Mouse (Mus musculus) kidney, embryonic 15.5 days (tissue): ENCODE measurements around the gene Acads. TPM values are rescaled to one million over a fixed set of nuclear protein-coding genes. Genes with fewer than 3 reads are reported as not detected.
"Not testable (repeated sequence)": the region's sequence is repeated elsewhere in the genome, so short reads cannot be mapped to it uniquely, and the experiment has no call there.

Experiments
- ATAC-seq: fragments of 200-750 bp; cut with Nextera tagmentation; replicated peaks from 2 replicates; pipeline ENCODE4 v1.8.0; 2017; ENCODE audit warnings: moderate TSS enrichment; ENCODE audit not compliant: low FRiP score
- H3K27ac ChIP-seq: fragments of 300-500 bp; sonication (generic); 2 replicates; pipeline ENCODE4 v1.5.1; 2015; ENCODE audit warnings: mild to moderate bottlenecking, inconsistent platforms
- H3K27me3 ChIP-seq: fragments of 300-500 bp; sonication (generic); 2 replicates; pipeline ENCODE4 v1.6.1; 2015; ENCODE audit warnings: inconsistent platforms
- H3K36me3 ChIP-seq: fragments of 300-500 bp; sonication (generic); 2 replicates; pipeline ENCODE4 v1.6.1; 2015; ENCODE audit warnings: inconsistent platforms
- H3K4me1 ChIP-seq: fragments of 300-500 bp; sonication (generic); 2 replicates; pipeline ENCODE4 v1.6.1; 2015; ENCODE audit warnings: inconsistent platforms
- H3K4me2 ChIP-seq: fragments of 300-500 bp; sonication (generic); 2 replicates; pipeline ENCODE4 v1.6.1; 2015; ENCODE audit warnings: moderate library complexity, mild to moderate bottlenecking, inconsistent platforms
- H3K4me3 ChIP-seq: fragments of 300-500 bp; sonication (generic); replicated peaks from 2 replicates; pipeline ENCODE4 v1.5.1; 2015; ENCODE audit warnings: mild to moderate bottlenecking, inconsistent platforms
- H3K9ac ChIP-seq: fragments of 300-500 bp; sonication (generic); 2 replicates; pipeline ENCODE4 v1.6.1; 2015; ENCODE audit warnings: mild to moderate bottlenecking, inconsistent platforms
- H3K9me3 ChIP-seq: fragments of 300-500 bp; sonication (generic); replicated peaks from 2 replicates; pipeline ENCODE4 v1.6.1; 2016; ENCODE audit warnings: inconsistent platforms
- WGBS: fragments of 180-500 bp; shearing (Covaris S2); methylation state at CpG from one replicate; pipeline ENCODE4 v1.1.7; 2015; ENCODE audit warnings: mixed read lengths; 5-methylcytosine and 5-hydroxymethylcytosine counted together
- polyA plus RNA-seq: library from polyadenylated mRNA; unstranded; fragments of >200 nt; fragmentation: Nextera tagmentation; extraction: Ambion mirVana; gene quantifications from 2 replicates; pipeline ENCODE4 v1.2.1, GENCODE M21; 2015

Acads gene
- polyA plus RNA-seq, 1 experiment from 2014 or later: 94.7 TPM

DNA sequence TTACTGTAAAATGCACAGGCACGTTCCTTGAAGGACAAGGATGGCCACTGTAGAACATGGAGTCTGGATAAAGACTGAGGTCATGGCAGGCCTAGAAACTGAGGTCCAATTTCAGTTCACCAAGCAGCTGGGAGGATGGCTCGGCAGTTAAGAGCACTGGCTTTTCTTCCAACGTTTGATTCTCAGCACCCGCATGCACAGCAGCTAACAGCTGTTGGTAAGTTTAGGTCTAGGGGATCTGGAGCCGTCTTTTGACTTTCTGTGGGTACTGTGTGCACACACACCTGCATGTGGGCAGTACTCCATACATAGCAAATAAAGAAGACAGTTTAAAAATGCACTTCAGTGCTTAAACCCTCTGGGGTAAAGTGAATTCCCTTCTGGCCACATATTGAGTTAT, 37.5 kb downstream of the Acads start:
- 0 out of 2 replicates have a peak, but pooled peaks cover 2% of the 10 kb centered on the region for H3K4me1 ChIP-seq
- H3K36me3 ChIP-seq: peaks cover 71% of the 10 kb centered on the region
- WGBS: 79% methylated on average over 5 of the region's 5 CpGs

GRCm38 (mm10) chr5:115076144-115076901, 42.8 kb downstream of the Acads start:
- H3K4me3 ChIP-seq: no peak overlapping the region
- peaks cover 33% of the 10 kb centered on the region for H3K4me1 ChIP-seq
- no peaks in the 10 kb centered on the region for H3K27me3 ChIP-seq
- no peak; the same call in 1 of the 2 replicates for ATAC-seq
- H3K36me3 ChIP-seq: peaks cover 41% of the 10 kb centered on the region
- H3K27ac ChIP-seq: no peak overlapping the region
- H3K9me3 ChIP-seq: no peaks in the 10 kb centered on the region
- 58% methylated on average over 5 of the region's 5 CpGs for WGBS
- no peak overlapping the region for H3K4me2 ChIP-seq
- no peak overlapping the region for H3K9ac ChIP-seq

More for the DNA sequence above, 37.5 kb downstream of the Acads start:
- no peak overlapping the region for H3K9ac ChIP-seq
- no peak overlapping the region for H3K4me3 ChIP-seq
- H3K27ac ChIP-seq: peak overlapping the region; percentile 56; the same call in 1 of the 2 replicates
- no peak for ATAC-seq
- H3K27me3 ChIP-seq: no peaks in the 10 kb centered on the region
- H3K9me3 ChIP-seq: no peaks in the 10 kb centered on the region
- no peak overlapping the region for H3K4me2 ChIP-seq

GRCm38 (mm10) chr5:115074749-115075148, 44.4 kb downstream of the Acads start:
- no peak for ATAC-seq
- no peaks in the 10 kb centered on the region for H3K27me3 ChIP-seq
- no peaks in the 10 kb centered on the region for H3K9me3 ChIP-seq
- H3K27ac ChIP-seq: no peak overlapping the region
- H3K9ac ChIP-seq: no peak overlapping the region
- H3K4me3 ChIP-seq: no peak overlapping the region
- WGBS: 58% methylated on average over 4 of the region's 4 CpGs
- H3K4me1 ChIP-seq: peaks cover 46% of the 10 kb centered on the region
- H3K4me2 ChIP-seq: no peak overlapping the region
- peaks cover 33% of the 10 kb centered on the region; the same call in 1 of the 2 replicates for H3K36me3 ChIP-seq

DNA sequence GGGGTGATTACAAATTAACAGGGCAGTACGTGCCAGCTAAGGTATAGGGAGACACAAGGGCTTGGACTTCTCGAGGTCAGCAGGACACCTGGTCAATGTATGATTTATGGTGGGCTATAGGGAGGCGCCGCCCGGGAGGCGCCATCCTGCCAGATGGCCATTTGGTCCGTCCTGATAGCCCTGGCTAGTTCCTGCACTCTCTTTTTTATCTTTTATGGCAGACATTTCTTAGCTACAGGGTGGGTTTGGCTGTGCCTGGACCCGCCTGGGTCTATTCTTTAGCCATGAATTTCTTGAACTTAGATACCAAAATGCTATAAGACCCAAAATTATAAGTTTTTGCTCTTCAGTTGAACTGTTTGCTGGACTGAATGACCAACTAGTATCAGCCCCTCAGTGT, 45.8 kb downstream of the Acads start:
- H3K27me3 ChIP-seq, H3K9ac ChIP-seq, ATAC-seq, H3K9me3 ChIP-seq, H3K4me3 ChIP-seq: not testable (repeated sequence)
- Histone ChIP-seq H3K4me1 (peaks cover 49% of the 10 kb centered on the region), H3K27ac (peak overlapping the region; percentile 78; the same call in 1 of the 2 replicates), H3K36me3 (peaks cover 29% of the 10 kb centered on the region; the same call in 1 of the 2 replicates), H3K4me2 (0 out of 2 replicates have a peak overlapping the region, but pooled peaks have one; percentile 16)
- WGBS: 13% methylated on average over 8 of the region's 8 CpGs

DNA sequence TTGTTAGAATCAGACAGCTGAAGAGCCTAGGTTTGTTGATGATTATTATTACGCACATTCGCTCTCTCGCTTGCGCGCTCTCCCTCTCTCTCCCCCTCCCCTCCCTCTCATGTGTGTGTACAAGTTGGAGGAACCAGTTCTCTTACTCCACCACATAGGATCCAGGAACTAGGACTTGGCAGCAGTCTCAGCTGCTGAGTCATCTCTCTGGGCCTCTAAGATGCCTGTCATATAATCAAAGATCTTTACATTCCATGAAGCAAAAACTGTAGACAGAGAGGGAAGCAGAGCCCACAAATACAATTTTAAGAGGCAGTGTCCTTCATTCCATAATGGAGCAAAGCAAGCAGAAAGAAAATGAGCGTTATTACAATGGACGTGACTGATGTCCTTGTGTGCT, 47.0 kb downstream of the Acads start:
- no peaks in the 10 kb centered on the region for H3K27me3 ChIP-seq
- ATAC-seq: 0 out of 2 replicates have a peak, but pooled peaks have one; percentile 41

DNA sequence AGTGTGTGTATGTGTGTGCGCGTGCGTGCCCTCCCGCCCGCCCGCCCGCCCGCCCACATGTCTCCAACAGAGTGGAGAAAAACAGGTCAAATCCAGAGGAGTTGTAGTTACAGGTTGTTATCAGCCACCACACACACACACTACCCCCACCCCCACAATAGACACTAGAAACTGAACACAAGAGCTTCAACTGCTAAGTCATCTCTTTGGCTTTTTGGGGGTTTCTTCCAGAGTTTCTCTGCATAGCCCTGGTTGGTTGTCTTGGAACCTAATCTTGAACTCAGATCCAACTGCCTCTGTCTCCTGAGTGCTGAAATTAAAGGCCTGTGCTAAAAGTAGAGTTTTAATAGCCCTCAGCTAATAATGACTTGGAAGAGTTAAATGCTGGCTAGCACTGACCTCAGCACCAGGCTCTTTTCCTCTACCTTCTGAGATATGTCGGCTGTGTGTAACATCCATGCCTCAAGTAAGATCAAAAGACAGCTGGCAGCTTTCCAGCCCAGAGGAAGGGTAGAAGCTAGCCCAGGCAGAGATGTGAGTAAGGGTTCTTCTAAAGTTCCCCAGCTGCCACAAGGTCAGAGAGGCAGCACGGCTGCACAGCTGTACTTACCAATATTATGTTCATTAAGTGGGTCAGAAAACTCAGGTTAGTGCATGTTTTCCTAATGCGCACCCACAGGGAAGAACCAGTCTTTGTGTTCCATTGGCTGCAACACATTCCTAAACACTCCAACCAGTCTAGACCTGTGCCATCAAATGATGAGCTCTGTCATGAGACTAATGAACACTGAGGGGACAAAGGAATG, 47.8 kb downstream of the Acads start:
- H3K4me2 ChIP-seq: no peak overlapping the region
- no peak for ATAC-seq
- H3K36me3 ChIP-seq: peaks cover 18% of the 10 kb centered on the region; the same call in 1 of the 2 replicates
- H3K27me3 ChIP-seq: no peaks in the 10 kb centered on the region
- no peak overlapping the region for H3K9ac ChIP-seq
- H3K4me1 ChIP-seq: peaks cover 54% of the 10 kb centered on the region
- no peaks in the 10 kb centered on the region for H3K9me3 ChIP-seq
- peak overlapping the region; percentile 78 for H3K27ac ChIP-seq
- 76% methylated on average over 11 of the region's 11 CpGs for WGBS
- no peak overlapping the region for H3K4me3 ChIP-seq

More for the DNA sequence above, 47.0 kb downstream of the Acads start:
- Histone ChIP-seq H3K4me1 (peaks cover 54% of the 10 kb centered on the region), H3K4me3 (no peak overlapping the region), H3K36me3 (peaks cover 22% of the 10 kb centered on the region; the same call in 1 of the 2 replicates), H3K9me3 (no peaks in the 10 kb centered on the region), H3K9ac (no peak overlapping the region), H3K4me2 (no peak overlapping the region), H3K27ac (peak overlapping the region; percentile 78)
- WGBS: 74% methylated on average over 7 of the region's 7 CpGs

- Histone ChIP-seq H3K36me3 (peaks cover 11% of the 10 kb centered on the region; the same call in 1 of the 2 replicates), H3K4me2 (no peak overlapping the region), H3K27ac (no peak overlapping the region), H3K27me3 (no peaks in the 10 kb centered on the region), H3K4me3 (no peak overlapping the region), H3K4me1 (peaks cover 54% of the 10 kb centered on the region), H3K9ac (no peak overlapping the region), H3K9me3 (no peaks in the 10 kb centered on the region)
- 92% methylated on average over 2 of the region's 2 CpGs for WGBS
- no peak; the same call in 1 of the 2 replicates for ATAC-seq
Measured at GRCm38 (mm10) chr5:115070457-115070856, 48.7 kb downstream of the Acads start.

DNA sequence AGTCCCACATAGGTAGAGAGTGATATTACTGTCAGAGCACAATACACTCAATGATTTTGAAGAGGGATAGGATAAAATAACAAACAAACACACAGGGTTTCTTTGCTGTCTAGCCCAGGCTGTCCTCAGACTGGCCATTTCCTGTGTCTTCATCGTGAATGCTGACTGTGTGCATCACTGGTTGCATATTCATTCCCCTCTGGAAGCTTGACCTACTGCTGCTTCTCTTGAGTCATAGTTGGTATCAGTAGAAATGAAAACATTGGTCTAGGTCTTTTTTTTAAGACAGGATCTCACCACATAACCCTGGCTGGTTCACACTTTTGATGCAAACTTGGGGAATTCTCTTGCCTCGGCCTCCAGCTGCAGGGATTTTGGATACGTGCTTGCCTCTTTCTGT, 49.5 kb downstream of the Acads start:
- Histone ChIP-seq H3K4me3 (no peak overlapping the region), H3K9ac (no peak overlapping the region), H3K4me2 (no peak overlapping the region), H3K27ac (no peak overlapping the region), H3K9me3 (no peaks in the 10 kb centered on the region), H3K27me3 (no peaks in the 10 kb centered on the region), H3K36me3 (peaks cover 2% of the 10 kb centered on the region; the same call in 1 of the 2 replicates), H3K4me1 (peaks cover 51% of the 10 kb centered on the region)
- 86% methylated on average over 3 of the region's 3 CpGs for WGBS
- no peak for ATAC-seq

- Histone ChIP-seq H3K9ac (no peak overlapping the region), H3K4me1 (peaks cover 51% of the 10 kb centered on the region), H3K9me3 (no peaks in the 10 kb centered on the region), H3K27ac (no peak overlapping the region), H3K4me3 (no peak overlapping the region), H3K36me3 (peaks cover 6% of the 10 kb centered on the region), H3K27me3 (no peaks in the 10 kb centered on the region), H3K4me2 (no peak overlapping the region)
- no peak for ATAC-seq
- WGBS: 92% methylated on average over 11 of the region's 11 CpGs
Measured at GRCm38 (mm10) chr5:115068671-115069421, 50.3 kb downstream of the Acads start.

GRCm38 (mm10) chr5:115066245-115066644, 52.9 kb downstream of the Acads start:
- H3K4me3 ChIP-seq: no peak overlapping the region
- H3K27me3 ChIP-seq: no peaks in the 10 kb centered on the region
- H3K9ac ChIP-seq: no peak overlapping the region
- WGBS: 78% methylated on average over 4 of the region's 4 CpGs
- H3K36me3 ChIP-seq: peaks cover 27% of the 10 kb centered on the region
- no peak for ATAC-seq
- no peaks in the 10 kb centered on the region for H3K9me3 ChIP-seq
- H3K4me2 ChIP-seq: no peak overlapping the region
- H3K27ac ChIP-seq: no peak overlapping the region
- H3K4me1 ChIP-seq: peaks cover 29% of the 10 kb centered on the region

DNA sequence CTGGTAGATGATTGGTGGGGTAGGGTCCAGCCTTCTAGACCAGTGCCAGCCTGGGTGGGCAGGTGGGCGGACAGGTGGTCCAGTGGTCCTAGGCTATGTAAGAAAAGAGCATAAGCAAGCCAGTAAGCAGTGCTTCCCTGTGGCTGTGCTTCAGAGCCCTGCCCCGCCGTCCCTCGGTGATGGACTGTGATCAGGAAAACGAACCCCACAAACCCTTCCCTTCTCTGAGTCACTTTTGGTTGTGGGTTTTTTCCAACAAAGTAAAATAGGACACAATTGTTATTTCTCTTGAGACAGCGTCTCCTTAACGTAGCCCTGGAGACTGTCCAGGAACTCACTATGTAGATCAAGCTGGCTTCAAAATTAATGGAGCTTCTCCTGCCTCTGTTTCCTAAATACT, 55.8 kb downstream of the Acads start:
- no peak for ATAC-seq
- peaks cover 28% of the 10 kb centered on the region for H3K36me3 ChIP-seq
- H3K9me3 ChIP-seq: no peaks in the 10 kb centered on the region
- H3K4me1 ChIP-seq: peaks cover 14% of the 10 kb centered on the region; the same call in 1 of the 2 replicates
- 84% methylated on average over 7 of the region's 7 CpGs for WGBS
- no peak overlapping the region for H3K27ac ChIP-seq
- H3K27me3 ChIP-seq: no peaks in the 10 kb centered on the region
- no peak overlapping the region for H3K4me3 ChIP-seq
- no peak overlapping the region for H3K4me2 ChIP-seq
- no peak overlapping the region for H3K9ac ChIP-seq
